Mouse (Mus musculus) embryonic facial prominence, embryonic 14.5 days (tissue): Measurements from ENCODE around the gene Cers6. TPM values are rescaled to one million over a fixed set of nuclear protein-coding genes. Genes with fewer than 3 reads are reported as not detected.
A peak's percentile ranks its signal among the peaks of the same experiment; 100 is the strongest.

Experiments
- ATAC-seq: fragments of 200-750 bp; cut with Nextera tagmentation; 2 replicates; pipeline ENCODE4 v1.8.0; 2017; ENCODE audit warnings: low read depth, moderate number of reproducible peaks, moderate TSS enrichment
- DNase-seq: peaks from one replicate; pipeline ENCODE4 v3.0.0-alpha.2; 2015; ENCODE audit warnings: low spot score
- H3K27ac ChIP-seq: fragments of 300-500 bp; sonication (generic); replicated peaks from 2 replicates; pipeline ENCODE4 v1.5.1; 2014; ENCODE audit warnings: low read depth, mild to moderate bottlenecking, low read length, moderate library complexity
- H3K27me3 ChIP-seq: fragments of 300-500 bp; sonication (generic); replicated peaks from 2 replicates; pipeline ENCODE4 v1.6.1; 2014; ENCODE audit warnings: low read length; ENCODE audit not compliant: control insufficient read depth, insufficient read depth
- H3K36me3 ChIP-seq: fragments of 300-500 bp; sonication (generic); 2 replicates; pipeline ENCODE4 v1.6.1; 2014; ENCODE audit warnings: low read length, mixed read lengths; ENCODE audit not compliant: control insufficient read depth, insufficient read depth
- H3K4me1 ChIP-seq: fragments of 300-500 bp; sonication (generic); 2 replicates; pipeline ENCODE4 v1.6.1; 2014; ENCODE audit warnings: antibody characterized with exemption, low read length; ENCODE audit not compliant: control insufficient read depth, insufficient read depth
- H3K4me2 ChIP-seq: fragments of 300-500 bp; sonication (generic); 2 replicates; pipeline ENCODE4 v1.6.1; 2014; ENCODE audit warnings: low read depth, mild to moderate bottlenecking, low read length, moderate library complexity, mixed read lengths
- H3K4me3 ChIP-seq: fragments of 300-500 bp; sonication (generic); 2 replicates; pipeline ENCODE4 v1.5.1; 2014; ENCODE audit warnings: low read depth, mild to moderate bottlenecking, low read length
- H3K9ac ChIP-seq: fragments of 300-500 bp; sonication (generic); 2 replicates; pipeline ENCODE4 v1.6.1; 2014; ENCODE audit warnings: low read depth, mild to moderate bottlenecking, low read length, moderate library complexity, mixed read lengths
- H3K9me3 ChIP-seq: fragments of 300-500 bp; sonication (generic); 2 replicates; pipeline ENCODE4 v1.6.1; 2016; ENCODE audit warnings: low read length; ENCODE audit not compliant: control insufficient read depth
- WGBS: fragments of 180-500 bp; shearing (Covaris S2); extraction: QIAGEN DNeasy Blood & Tissue Kit; methylation state at CpG from one replicate; pipeline ENCODE4 v1.1.7; 2014; 5-methylcytosine and 5-hydroxymethylcytosine counted together
- polyA plus RNA-seq: library from polyadenylated mRNA; unstranded; fragments of >200 nt; fragmentation: Nextera tagmentation; extraction: Ambion mirVana; gene quantifications from 2 replicates; pipeline ENCODE4 v1.2.1, GENCODE M21; 2014

Gene Cers6
- polyA plus RNA-seq, 1 experiment from 2014 or later, result 24.3 TPM

GRCm38 (mm10) chr2:69112609-69113008, 251.4 kb downstream of the Cers6 start:
- Histone ChIP-seq H3K9ac (no peak overlapping the region), H3K4me2 (no peak overlapping the region), H3K9me3 (peaks cover 8% of the 10 kb centered on the region; the same call in 1 of the 2 replicates), H3K27me3 (no peaks in the 10 kb centered on the region), H3K4me3 (no peak overlapping the region), H3K36me3 (0 out of 2 replicates have a peak, but pooled peaks cover 10% of the 10 kb centered on the region), H3K27ac (no peak overlapping the region), H3K4me1 (peaks cover 12% of the 10 kb centered on the region)
- no peak for ATAC-seq
- 91% methylated on average over 5 of the region's 5 CpGs for WGBS
- no peak for DNase-seq

- H3K4me1 ChIP-seq, result peaks cover 9% of the 10 kb centered on the region
- ATAC-seq (peak; percentile 49; the same call in 1 of the 2 replicates), DNase-seq (no peak)
- H3K36me3 ChIP-seq, result 0 out of 2 replicates have a peak, but pooled peaks cover 10% of the 10 kb centered on the region
- no peaks in the 10 kb centered on the region for H3K27me3 ChIP-seq
- WGBS, result 75% methylated on average over 10 of the region's 10 CpGs
- H3K4me2 ChIP-seq, result no peak overlapping the region
- no peak overlapping the region for H3K9ac ChIP-seq
- H3K4me3 ChIP-seq, result no peak overlapping the region
- H3K9me3 ChIP-seq, result peaks cover 8% of the 10 kb centered on the region; the same call in 1 of the 2 replicates
- H3K27ac ChIP-seq, result no peak overlapping the region
These were observed 252.7 kb downstream of the Cers6 start for GRCm38 (mm10) chr2:69113829-69114547.

- Histone ChIP-seq H3K4me1 (no peaks in the 10 kb centered on the region), H3K4me3 (no peak overlapping the region), H3K27ac (no peak overlapping the region), H3K4me2 (no peak overlapping the region), H3K27me3 (no peaks in the 10 kb centered on the region), H3K36me3 (0 out of 2 replicates have a peak, but pooled peaks cover 10% of the 10 kb centered on the region), H3K9ac (no peak overlapping the region), H3K9me3 (peaks cover 8% of the 10 kb centered on the region; the same call in 1 of the 2 replicates)
- ATAC-seq (no peak), DNase-seq (no peak)
- 88% methylated on average over 3 of the region's 3 CpGs for WGBS
These were observed 254.7 kb downstream of the Cers6 start for GRCm38 (mm10) chr2:69115921-69116320.

GRCm38 (mm10) chr2:69116767-69117166, 255.5 kb downstream of the Cers6 start:
- 0 out of 2 replicates have a peak, but pooled peaks cover 5% of the 10 kb centered on the region for H3K36me3 ChIP-seq
- peaks cover 8% of the 10 kb centered on the region; the same call in 1 of the 2 replicates for H3K9me3 ChIP-seq
- no peak overlapping the region for H3K4me3 ChIP-seq
- H3K4me2 ChIP-seq, result no peak overlapping the region
- ATAC-seq, result no peak
- WGBS, result 73% methylated on average over 4 of the region's 4 CpGs
- H3K4me1 ChIP-seq, result no peaks in the 10 kb centered on the region
- H3K27me3 ChIP-seq, result no peaks in the 10 kb centered on the region
- DNase-seq, result no peak
- no peak overlapping the region for H3K27ac ChIP-seq
- no peak overlapping the region for H3K9ac ChIP-seq

- H3K36me3 ChIP-seq, result no peaks in the 10 kb centered on the region
- H3K4me1 ChIP-seq, result no peaks in the 10 kb centered on the region
- H3K9ac ChIP-seq, result no peak overlapping the region
- no peak overlapping the region for H3K4me3 ChIP-seq
- 87% methylated on average over 1 of the region's 1 CpGs for WGBS
- no peak overlapping the region for H3K4me2 ChIP-seq
- H3K9me3 ChIP-seq, result peaks cover 8% of the 10 kb centered on the region; the same call in 1 of the 2 replicates
- H3K27ac ChIP-seq, result no peak overlapping the region
- DNase-seq, result no peak
- ATAC-seq, result no peak
- no peaks in the 10 kb centered on the region for H3K27me3 ChIP-seq
These were observed 257.8 kb downstream of the Cers6 start for GRCm38 (mm10) chr2:69118994-69119393.

GRCm38 (mm10) chr2:69119718-69120117, 258.5 kb downstream of the Cers6 start:
- DNase-seq, result no peak
- Histone ChIP-seq H3K4me3 (no peak overlapping the region), H3K27ac (no peak overlapping the region), H3K27me3 (no peaks in the 10 kb centered on the region), H3K9ac (no peak overlapping the region), H3K4me1 (no peaks in the 10 kb centered on the region), H3K4me2 (no peak overlapping the region), H3K9me3 (peaks cover 8% of the 10 kb centered on the region; the same call in 1 of the 2 replicates), H3K36me3 (no peaks in the 10 kb centered on the region)
- ATAC-seq, result no peak
- 66% methylated on average over 2 of the region's 2 CpGs for WGBS

- H3K27me3 ChIP-seq, result no peaks in the 10 kb centered on the region
- no peak overlapping the region for H3K27ac ChIP-seq
- H3K4me3 ChIP-seq, result no peak overlapping the region
- H3K36me3 ChIP-seq, result no peaks in the 10 kb centered on the region
- ATAC-seq (no peak), DNase-seq (no peak)
- no peaks in the 10 kb centered on the region for H3K4me1 ChIP-seq
- no peak overlapping the region for H3K9ac ChIP-seq
- H3K9me3 ChIP-seq, result no peaks in the 10 kb centered on the region
- no peak overlapping the region for H3K4me2 ChIP-seq
- 81% methylated on average over 4 of the region's 4 CpGs for WGBS
These were observed 260.4 kb downstream of the Cers6 start for GRCm38 (mm10) chr2:69121681-69122080.

- H3K4me3 ChIP-seq, result no peak overlapping the region
- 64% methylated on average over 3 of the region's 3 CpGs for WGBS
- no peaks in the 10 kb centered on the region for H3K27me3 ChIP-seq
- no peaks in the 10 kb centered on the region for H3K9me3 ChIP-seq
- no peak overlapping the region for H3K4me2 ChIP-seq
- H3K36me3 ChIP-seq, result no peaks in the 10 kb centered on the region
- no peak overlapping the region for H3K9ac ChIP-seq
- DNase-seq (no peak), ATAC-seq (no peak)
- no peak overlapping the region for H3K27ac ChIP-seq
- peaks cover 11% of the 10 kb centered on the region for H3K4me1 ChIP-seq
These were observed 264.2 kb downstream of the Cers6 start for GRCm38 (mm10) chr2:69125425-69125824.

- no peak overlapping the region for H3K9ac ChIP-seq
- no peak overlapping the region for H3K4me2 ChIP-seq
- H3K4me1 ChIP-seq, result peaks cover 11% of the 10 kb centered on the region
- H3K27ac ChIP-seq, result no peak overlapping the region
- H3K9me3 ChIP-seq, result no peaks in the 10 kb centered on the region
- no peaks in the 10 kb centered on the region for H3K36me3 ChIP-seq
- no peak for ATAC-seq
- no peak overlapping the region for H3K4me3 ChIP-seq
- DNase-seq, result no peak
- no peaks in the 10 kb centered on the region for H3K27me3 ChIP-seq
- whole genome bisulfite sequencing, result 77% methylated on average over 7 of the region's 7 CpGs
These were observed 267.1 kb downstream of the Cers6 start for GRCm38 (mm10) chr2:69128321-69128720.
